15 mouse cellular contexts compared by ENCODE assay signal in the genomic region with DNA sequence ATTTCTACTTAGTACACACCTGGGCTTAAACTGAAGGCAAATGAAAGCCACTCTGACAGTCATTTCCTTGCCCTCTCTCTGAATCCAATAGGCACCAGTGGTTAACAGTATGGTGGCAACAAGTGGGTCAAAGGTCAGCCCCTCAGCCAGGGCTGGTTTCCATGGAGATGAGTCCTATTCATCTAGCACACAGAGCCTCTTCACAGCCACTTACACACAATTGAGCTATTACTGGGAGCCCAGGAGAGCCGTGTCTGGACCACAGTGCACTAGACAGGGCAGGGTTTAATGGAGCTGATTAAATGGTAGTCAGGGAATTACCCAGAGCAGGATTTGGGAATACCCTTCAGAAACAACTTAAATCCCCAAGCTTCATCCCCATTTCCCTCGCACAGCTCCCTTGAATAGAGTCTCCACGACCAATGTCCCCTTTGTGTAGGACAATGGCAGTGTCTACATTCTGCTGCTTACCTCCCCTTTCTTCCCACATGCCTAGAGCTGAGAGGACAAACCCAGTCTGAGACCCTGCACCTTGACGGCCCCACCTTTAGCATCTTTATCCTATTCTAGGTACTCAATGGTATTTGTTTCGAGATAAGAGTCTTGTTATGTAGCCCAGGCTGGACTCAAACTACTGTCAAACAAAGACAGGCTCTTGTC.
DNase-seq lines count a peak whose midpoint lies in the region; ATAC-seq lines count a peak whose summit lies in the region.
"Had no signal": no experiment of that assay in that cellular context is flagged by ENCODE, and none has a peak within 500 bp of the region (broad histone marks: within the 10 kb centered on the region; RNA-seq: fewer than 3 reads in every experiment).

No protein-coding gene starts in this region.

- peak; percentile 78 for ATAC-seq in hindbrain, embryonic 16.5 days
- ATAC-seq in neural tube, embryonic 12.5 days (ENCODE audit: low FRiP score, low read depth) = peak; percentile 85; the same call in 1 of the 2 replicates
- ATAC-seq in CD4-positive, CD25-positive, alpha-beta regulatory T cell, adult 4 months = no peak

- H3K27me3 ChIP-seq in forebrain, embryonic 10.5 days (ENCODE audit: poor library complexity, severe bottlenecking) = peaks cover 17% of the 10 kb centered on the region; the same call in 1 of the 2 replicates
- H3K27me3 ChIP-seq in hindbrain, embryonic 16.5 days (replicated peaks; ENCODE audit: control insufficient read depth, insufficient read depth, low read length) = no peaks in the 10 kb centered on the region
- H3K27me3 ChIP-seq in neural tube, embryonic 12.5 days (replicated peaks) = no peaks in the 10 kb centered on the region; the same call in 1 of the 2 replicates

- peak overlapping the region; percentile 71 for H3K27ac ChIP-seq in forebrain, embryonic 10.5 days
- H3K27ac ChIP-seq in hindbrain, embryonic 16.5 days (ENCODE audit: low read depth, low read length) = no peak overlapping the region
- no peak overlapping the region for H3K27ac ChIP-seq in neural tube, embryonic 12.5 days
- H3K27ac ChIP-seq: stomach, postnatal 0 days had no signal

- peak; percentile 94 for DNase-seq in embryo, embryonic 10 days (ENCODE audit: low spot score)
- DNase-seq in forebrain, embryonic 10.5 days (ENCODE audit: extremely low spot score, low spot score) = peak; percentile 80
- DNase-seq in right cerebral cortex, adult 2 months (ENCODE audit: low spot score in 2 of 2) = no peak
- DNase-seq in spleen, adult 18-20 months = no peak
- DNase-seq: adrenal gland, adult 8-10 months; cerebellum, adult 18-20 months; heart, adult 18-20 months; heart, postnatal 36 days; kidney, postnatal 25 days; right cerebral cortex, postnatal 4 days had no signal

- peaks cover 8% of the 10 kb centered on the region; the same call in 1 of the 2 replicates for H3K9me3 ChIP-seq in forebrain, embryonic 10.5 days
- no peaks in the 10 kb centered on the region for H3K9me3 ChIP-seq in hindbrain, embryonic 16.5 days (ENCODE audit: control insufficient read depth, low read length)
- peaks cover 4% of the 10 kb centered on the region; the same call in 1 of the 2 replicates for H3K9me3 ChIP-seq in neural tube, embryonic 12.5 days
- H3K9me3 ChIP-seq: G1E had no signal

- peaks cover 38% of the 10 kb centered on the region for H3K36me3 ChIP-seq in forebrain, embryonic 10.5 days (replicated peaks)
- no peaks in the 10 kb centered on the region for H3K36me3 ChIP-seq in hindbrain, embryonic 16.5 days (ENCODE audit: control insufficient read depth, insufficient read depth, low read length)
- no peaks in the 10 kb centered on the region for H3K36me3 ChIP-seq in neural tube, embryonic 12.5 days
- H3K36me3 ChIP-seq: G1E had no signal

- no peak overlapping the region for H3K4me3 ChIP-seq in forebrain, embryonic 10.5 days
- no peak overlapping the region for H3K4me3 ChIP-seq in hindbrain, embryonic 16.5 days (ENCODE audit: low read length)
- no peak overlapping the region for H3K4me3 ChIP-seq in neural tube, embryonic 12.5 days

- H3K4me2 ChIP-seq in hindbrain, embryonic 16.5 days (ENCODE audit: low read length) = no peak overlapping the region
- no peak overlapping the region for H3K4me2 ChIP-seq in neural tube, embryonic 12.5 days (replicated peaks)

- H3K4me1 ChIP-seq in forebrain, embryonic 10.5 days = peaks cover 57% of the 10 kb centered on the region
- H3K4me1 ChIP-seq in hindbrain, embryonic 16.5 days (ENCODE audit: control insufficient read depth, insufficient read depth, low read depth, low read length) = no peaks in the 10 kb centered on the region; the same call in 1 of the 2 replicates
- H3K4me1 ChIP-seq in neural tube, embryonic 12.5 days = peaks cover 24% of the 10 kb centered on the region

- no peak overlapping the region for H3K9ac ChIP-seq in hindbrain, embryonic 16.5 days (ENCODE audit: low read depth, low read length)
- no peak overlapping the region for H3K9ac ChIP-seq in neural tube, embryonic 12.5 days

- WGBS in forebrain, embryonic 10.5 days = 18% methylated on average over 5 of the region's 5 CpGs
- WGBS in hindbrain, embryonic 16.5 days = 24% methylated on average over 5 of the region's 5 CpGs
- 27% methylated on average over 5 of the region's 5 CpGs for WGBS in neural tube, embryonic 12.5 days

Comparison
In these comparisons a context has a peak if more than half of its experiments do, and no peak if none do; other contexts are left out.
1. DNase-seq: peak in embryo, embryonic 10 days (single experiment) and forebrain, embryonic 10.5 days (single experiment); none in right cerebral cortex, adult 2 months (0 of 2) and spleen, adult 18-20 months (0 of 2).